Mouse (Mus musculus) kidney, postnatal 36 days (tissue): Measurements from ENCODE around the gene Fam219b.

Source experiments
- DNase-seq, 2 experiments: peaks; one replicate each; pipeline ENCODE4 v3.0.0; 2021 to 2022; ENCODE audit warnings: mixed read lengths in 2 of 2

The Fam219b gene

GRCm38 (mm10) chr9:57537044-57537727 is at the start of gene Fam219b:
TSS of gene Fam219b (plus strand) at chr9:57537528.
- peak; percentile 93 to 96 for DNase-seq

- no peak for DNase-seq
Observed at GRCm38 (mm10) chr9:57487807-57488206, 49.5 kb upstream of the Fam219b start.

GRCm38 (mm10) chr9:57493532-57493931 is 43.8 kb upstream of the Fam219b start:
- no peak for DNase-seq

GRCm38 (mm10) chr9:57494970-57495369 is 42.4 kb upstream of the Fam219b start:
- no peak for DNase-seq

- peak; percentile 34 to 52 for DNase-seq
Observed at GRCm38 (mm10) chr9:57497236-57497635, 40.1 kb upstream of the Fam219b start.

- DNase-seq, result no peak
Observed at GRCm38 (mm10) chr9:57498536-57498935, 38.8 kb upstream of the Fam219b start.

- DNase-seq, result no peak
Observed at GRCm38 (mm10) chr9:57501452-57501851, 35.9 kb upstream of the Fam219b start.

- DNase-seq, result no peak
Observed at GRCm38 (mm10) chr9:57501861-57502260, 35.5 kb upstream of the Fam219b start.

- DNase-seq, result no peak
Observed at GRCm38 (mm10) chr9:57502911-57503621, 34.3 kb upstream of the Fam219b start.

GRCm38 (mm10) chr9:57503622-57504380 is 33.5 kb upstream of the Fam219b start, which contains the start of gene Rpp25:
TSS of gene Rpp25 (plus strand) at chr9:57504026.
- peak; percentile 65 to 81 for DNase-seq

GRCm38 (mm10) chr9:57504381-57504700 is 33.0 kb upstream of the Fam219b start:
- DNase-seq, result peak; percentile 63 to 83

- no peak for DNase-seq
Observed at GRCm38 (mm10) chr9:57504891-57505290, 32.4 kb upstream of the Fam219b start.

GRCm38 (mm10) chr9:57505700-57506099 is 31.6 kb upstream of the Fam219b start:
- DNase-seq, result peak in 1 of 2 experiments; percentile 37

GRCm38 (mm10) chr9:57510577-57510976 is 26.8 kb upstream of the Fam219b start:
- no peak for DNase-seq

- peak; percentile 44 to 85 for DNase-seq
Observed at GRCm38 (mm10) chr9:57517113-57517512, 20.2 kb upstream of the Fam219b start.

GRCm38 (mm10) chr9:57520375-57521055 is 16.8 kb upstream of the Fam219b start:
- DNase-seq, result peak in 1 of 2 experiments; percentile 49

- peak; percentile 95 to 97 for DNase-seq
Observed at GRCm38 (mm10) chr9:57521056-57521911, 16.0 kb upstream of the Fam219b start, which contains the start of gene Cox5a. TSS of gene Cox5a (plus strand) at chr9:57521274.

GRCm38 (mm10) chr9:57522114-57522860 is 15.0 kb upstream of the Fam219b start:
- DNase-seq, result no peak

GRCm38 (mm10) chr9:57522861-57523246 is 14.5 kb upstream of the Fam219b start:
- DNase-seq, result no peak

GRCm38 (mm10) chr9:57523754-57524153 is 13.6 kb upstream of the Fam219b start:
- peak in 1 of 2 experiments; percentile 49 for DNase-seq

GRCm38 (mm10) chr9:57524439-57524838 is 12.9 kb upstream of the Fam219b start:
- no peak for DNase-seq
